Mouse (Mus musculus) liver, embryonic 16.5 days (tissue): Measurements from ENCODE around the gene Schip1. TPM values are rescaled to one million over a fixed set of nuclear protein-coding genes. Genes with fewer than 3 reads are reported as not detected.

ENCODE experiments used
- ATAC-seq: fragments of 200-750 bp; cut with Nextera tagmentation; 2 replicates; pipeline ENCODE4 v1.8.0; 2017; ENCODE audit warnings: low read depth, mild to moderate bottlenecking, moderate number of reproducible peaks, moderate library complexity
- H3K27ac ChIP-seq: fragments of 300-500 bp; sonication (generic); 2 replicates; pipeline ENCODE4 v1.5.1; 2014; ENCODE audit warnings: mild to moderate bottlenecking, low read length
- H3K27me3 ChIP-seq: fragments of 300-500 bp; sonication (generic); 2 replicates; pipeline ENCODE4 v1.6.1; 2014; ENCODE audit warnings: low read depth, low read length, mixed read lengths; ENCODE audit not compliant: control insufficient read depth, insufficient read depth
- H3K36me3 ChIP-seq: fragments of 300-500 bp; sonication (generic); 2 replicates; pipeline ENCODE4 v1.6.1; 2014; ENCODE audit warnings: mild to moderate bottlenecking; ENCODE audit not compliant: control insufficient read depth, insufficient read depth
- H3K4me1 ChIP-seq: fragments of 300-500 bp; sonication (generic); 2 replicates; pipeline ENCODE4 v1.6.1; 2014; ENCODE audit warnings: low read depth, low read length, mixed read lengths; ENCODE audit not compliant: control insufficient read depth
- H3K4me2 ChIP-seq: fragments of 300-500 bp; sonication (generic); 2 replicates; pipeline ENCODE4 v1.6.1; 2014; ENCODE audit warnings: low read depth, low read length, mixed read lengths
- H3K4me3 ChIP-seq: fragments of 300-500 bp; sonication (generic); 2 replicates; pipeline ENCODE4 v1.5.1; 2014; ENCODE audit warnings: low read depth, mild to moderate bottlenecking, low read length
- H3K9ac ChIP-seq: fragments of 300-500 bp; sonication (generic); 2 replicates; pipeline ENCODE4 v1.6.1; 2014; ENCODE audit warnings: low read depth, low read length
- H3K9me3 ChIP-seq: fragments of 300-500 bp; sonication (generic); replicated peaks from 2 replicates; pipeline ENCODE4 v1.6.1; 2016; ENCODE audit warnings: low read length; ENCODE audit not compliant: control insufficient read depth
- WGBS: fragments of 180-500 bp; shearing (Covaris S2); extraction: QIAGEN DNeasy Blood & Tissue Kit; methylation state at CpG from one replicate; pipeline ENCODE4 v1.1.7; 2014; ENCODE audit not compliant: insufficient replicate concordance; 5-methylcytosine and 5-hydroxymethylcytosine counted together
- polyA plus RNA-seq: library from polyadenylated mRNA; unstranded; fragments of >200 nt; fragmentation: Nextera tagmentation; extraction: Ambion mirVana; gene quantifications from 2 replicates; pipeline ENCODE4 v1.2.1, GENCODE M21; 2015

The Schip1 gene
- polyA plus RNA-seq, 1 experiment from 2014 or later, result 1.8 TPM

- Histone ChIP-seq H3K4me3 (no peak overlapping the region), H3K27ac (no peak overlapping the region), H3K9me3 (no peaks in the 10 kb centered on the region), H3K9ac (no peak overlapping the region), H3K4me1 (no peaks in the 10 kb centered on the region), H3K27me3 (no peaks in the 10 kb centered on the region; the same call in 1 of the 2 replicates), H3K4me2 (no peak overlapping the region), H3K36me3 (no peaks in the 10 kb centered on the region)
- no peak for ATAC-seq
- WGBS, result 55% methylated on average over 5 of the region's 5 CpGs
Measured at GRCm38 (mm10) chr3:68470622-68471021, 406.0 kb downstream of the Schip1 start.

- H3K27me3 ChIP-seq, result no peaks in the 10 kb centered on the region
- no peak for ATAC-seq
- H3K9me3 ChIP-seq, result no peaks in the 10 kb centered on the region
- H3K4me2 ChIP-seq, result no peak overlapping the region
- no peaks in the 10 kb centered on the region for H3K36me3 ChIP-seq
- H3K9ac ChIP-seq, result no peak overlapping the region
- WGBS, result 55% methylated on average over 7 of the region's 7 CpGs
- no peaks in the 10 kb centered on the region for H3K4me1 ChIP-seq
- no peak overlapping the region for H3K4me3 ChIP-seq
- H3K27ac ChIP-seq, result no peak overlapping the region
Measured at GRCm38 (mm10) chr3:68476336-68476735, 411.7 kb downstream of the Schip1 start.

- Histone ChIP-seq H3K4me3 (no peak overlapping the region), H3K9ac (no peak overlapping the region), H3K4me1 (no peaks in the 10 kb centered on the region), H3K27ac (no peak overlapping the region), H3K36me3 (no peaks in the 10 kb centered on the region), H3K4me2 (no peak overlapping the region), H3K27me3 (no peaks in the 10 kb centered on the region), H3K9me3 (no peaks in the 10 kb centered on the region)
- WGBS, result 47% methylated on average over 2 of the region's 2 CpGs
- no peak for ATAC-seq
Measured at GRCm38 (mm10) chr3:68477478-68477877, 412.9 kb downstream of the Schip1 start.

- H3K9me3 ChIP-seq, result no peaks in the 10 kb centered on the region
- no peaks in the 10 kb centered on the region for H3K4me1 ChIP-seq
- H3K9ac ChIP-seq, result no peak overlapping the region
- no peak overlapping the region for H3K4me2 ChIP-seq
- no peaks in the 10 kb centered on the region for H3K36me3 ChIP-seq
- no peak for ATAC-seq
- H3K27me3 ChIP-seq, result no peaks in the 10 kb centered on the region
- H3K4me3 ChIP-seq, result no peak overlapping the region
- no peak overlapping the region for H3K27ac ChIP-seq
- 64% methylated on average over 6 of the region's 6 CpGs for WGBS
Measured at GRCm38 (mm10) chr3:68479266-68479665, 414.7 kb downstream of the Schip1 start.

GRCm38 (mm10) chr3:68483517-68483916 is 418.9 kb downstream of the Schip1 start:
- no peaks in the 10 kb centered on the region for H3K9me3 ChIP-seq
- H3K36me3 ChIP-seq, result no peaks in the 10 kb centered on the region
- H3K27ac ChIP-seq, result no peak overlapping the region
- no peak for ATAC-seq
- H3K4me2 ChIP-seq, result no peak overlapping the region
- no peaks in the 10 kb centered on the region for H3K27me3 ChIP-seq
- H3K9ac ChIP-seq, result no peak overlapping the region
- no peaks in the 10 kb centered on the region for H3K4me1 ChIP-seq
- 66% methylated on average over 3 of the region's 3 CpGs for WGBS
- no peak overlapping the region for H3K4me3 ChIP-seq

GRCm38 (mm10) chr3:68484021-68484420 is 419.4 kb downstream of the Schip1 start:
- 78% methylated on average over 9 of the region's 9 CpGs for WGBS

GRCm38 (mm10) chr3:68484561-68484960 is 420.0 kb downstream of the Schip1 start:
- Histone ChIP-seq H3K36me3 (no peaks in the 10 kb centered on the region), H3K4me2 (no peak overlapping the region), H3K9me3 (no peaks in the 10 kb centered on the region), H3K9ac (no peak overlapping the region), H3K4me3 (no peak overlapping the region), H3K27me3 (no peaks in the 10 kb centered on the region), H3K27ac (no peak overlapping the region), H3K4me1 (no peaks in the 10 kb centered on the region)
- WGBS, result 63% methylated on average over 4 of the region's 4 CpGs
- ATAC-seq, result no peak

More at GRCm38 (mm10) chr3:68484021-68484420, 419.4 kb downstream of the Schip1 start:
- Histone ChIP-seq H3K4me1 (no peaks in the 10 kb centered on the region), H3K4me3 (no peak overlapping the region), H3K4me2 (no peak overlapping the region), H3K27ac (no peak overlapping the region), H3K9ac (no peak overlapping the region), H3K27me3 (no peaks in the 10 kb centered on the region), H3K36me3 (no peaks in the 10 kb centered on the region), H3K9me3 (no peaks in the 10 kb centered on the region)
- ATAC-seq, result no peak

GRCm38 (mm10) chr3:68487621-68488020 is 423.0 kb downstream of the Schip1 start:
- ATAC-seq, result no peak
- Histone ChIP-seq H3K36me3 (no peaks in the 10 kb centered on the region), H3K4me3 (no peak overlapping the region), H3K9ac (no peak overlapping the region), H3K9me3 (no peaks in the 10 kb centered on the region), H3K27me3 (peaks cover 1% of the 10 kb centered on the region), H3K4me2 (no peak overlapping the region), H3K27ac (no peak overlapping the region), H3K4me1 (no peaks in the 10 kb centered on the region)
- WGBS, result 70% methylated on average over 1 of the region's 1 CpGs

GRCm38 (mm10) chr3:68488316-68488715 is 423.7 kb downstream of the Schip1 start:
- no peak overlapping the region for H3K4me2 ChIP-seq
- no peaks in the 10 kb centered on the region for H3K9me3 ChIP-seq
- peaks cover 2% of the 10 kb centered on the region for H3K4me1 ChIP-seq
- H3K36me3 ChIP-seq, result no peaks in the 10 kb centered on the region
- peaks cover 8% of the 10 kb centered on the region for H3K27me3 ChIP-seq
- ATAC-seq, result no peak
- WGBS, result 68% methylated on average over 5 of the region's 5 CpGs
- H3K4me3 ChIP-seq, result no peak overlapping the region
- H3K9ac ChIP-seq, result no peak overlapping the region
- H3K27ac ChIP-seq, result no peak overlapping the region
